Mouse (Mus musculus): ENCODE measurements at regions not wholly inside any gene's neighbourhood (a gene's known extent, or its start where the extent isn't known, plus 50 kb on each side); places are given as distances from the start of the nearest gene placed in this dataset.

DNA sequence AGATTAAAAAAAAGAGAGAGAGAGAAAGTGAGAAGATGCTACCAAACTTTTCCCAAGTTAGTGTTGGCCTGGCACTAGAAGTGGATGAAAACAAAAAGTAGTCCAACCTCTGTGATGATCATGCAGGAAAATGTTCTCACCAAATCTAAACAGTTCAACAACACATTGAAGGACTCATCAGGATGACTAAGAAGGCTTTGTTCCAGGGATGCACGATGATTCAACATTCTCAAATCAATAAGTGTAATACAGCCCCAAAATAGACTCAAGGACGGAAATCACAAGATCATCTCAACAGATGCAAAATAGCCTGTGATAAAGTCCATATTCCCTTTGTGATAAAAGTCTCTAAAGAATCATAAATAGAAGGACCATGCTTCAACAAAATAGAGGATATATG is 106.3 kb downstream of the Cysltr2 start:
- ATAC-seq (ENCODE audit: insufficient read depth): no peak
- no peak overlapping the region for H3K4me3 ChIP-seq (ENCODE audit: insufficient read depth in 1 of 2, low read depth in 2 of 2, low read length in 2 of 2)
- H3K9me3 ChIP-seq (ENCODE audit: control insufficient read depth, low read length): no peaks in the 10 kb centered on the region
- TF ChIP-seq EP300 (IDR thresholded peaks at IDR 0.05; ENCODE audit: low read depth) (no peak), CTCF (IDR thresholded peaks at IDR 0.05; ENCODE audit: low read depth) (no peak)
- H3K36me3 ChIP-seq (replicated peaks; ENCODE audit: control insufficient read depth, insufficient read depth, low read depth): no peaks in the 10 kb centered on the region
- no peaks in the 10 kb centered on the region for H3K27me3 ChIP-seq (ENCODE audit: control insufficient read depth, insufficient read depth, low read length)
- H3K4me1 ChIP-seq (replicated peaks; ENCODE audit: control insufficient read depth in 2 of 2, insufficient read depth in 2 of 2, low read length in 1 of 2): no peaks in the 10 kb centered on the region
- 60% methylated on average over 2 of the region's 2 CpGs for WGBS (ENCODE audit: insufficient replicate concordance)
- H3K9ac ChIP-seq (replicated peaks): no peak overlapping the region
- no peak for DNase-seq (ENCODE audit: low read depth in 3 of 3, low spot score in 3 of 3)
- no peak overlapping the region for H3K4me2 ChIP-seq (ENCODE audit: low read depth)
- H3K27ac ChIP-seq: no peak overlapping the region

DNA sequence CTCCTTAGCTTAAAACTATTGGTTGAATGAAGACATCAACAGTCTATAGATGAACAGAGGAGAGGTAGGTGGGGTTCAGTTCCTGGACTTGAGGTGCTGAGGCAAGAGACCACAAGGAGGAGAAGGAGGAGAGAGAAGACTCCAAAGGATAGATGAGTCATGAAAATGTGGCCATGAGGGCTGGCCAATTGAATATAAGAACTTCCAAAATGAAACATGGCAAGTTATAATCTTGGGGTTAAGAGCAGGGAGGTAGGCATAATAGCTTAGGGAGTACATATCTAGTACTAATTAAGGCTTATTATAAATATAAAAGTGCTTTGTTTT is 109.9 kb downstream of the Cysltr2 start:
- Histone ChIP-seq H3K36me3 (replicated peaks; ENCODE audit: control insufficient read depth, insufficient read depth, low read depth) (no peaks in the 10 kb centered on the region), H3K9me3 (ENCODE audit: control insufficient read depth, low read length) (no peaks in the 10 kb centered on the region), H3K9ac (replicated peaks) (no peak overlapping the region), H3K27ac (no peak overlapping the region), H3K4me2 (ENCODE audit: low read depth) (no peak overlapping the region), H3K27me3 (ENCODE audit: control insufficient read depth, insufficient read depth, low read length) (no peaks in the 10 kb centered on the region), H3K4me3 (ENCODE audit: insufficient read depth in 1 of 2, low read depth in 2 of 2, low read length in 2 of 2) (no peak overlapping the region), H3K4me1 (replicated peaks; ENCODE audit: control insufficient read depth in 2 of 2, insufficient read depth in 2 of 2, low read length in 1 of 2) (no peaks in the 10 kb centered on the region)
- DNase-seq (ENCODE audit: low read depth in 3 of 3, low spot score in 3 of 3) (no peak), ATAC-seq (ENCODE audit: insufficient read depth) (no peak)
- TF ChIP-seq CTCF (IDR thresholded peaks at IDR 0.05; ENCODE audit: low read depth) (no peak), EP300 (IDR thresholded peaks at IDR 0.05; ENCODE audit: low read depth) (no peak)

- Histone ChIP-seq H3K4me2 (ENCODE audit: low read depth) (no peak overlapping the region), H3K4me1 (replicated peaks; ENCODE audit: control insufficient read depth in 2 of 2, insufficient read depth in 2 of 2, low read length in 1 of 2) (no peaks in the 10 kb centered on the region), H3K9ac (replicated peaks) (no peak overlapping the region), H3K4me3 (ENCODE audit: insufficient read depth in 1 of 2, low read depth in 2 of 2, low read length in 2 of 2) (no peak overlapping the region), H3K36me3 (replicated peaks; ENCODE audit: control insufficient read depth, insufficient read depth, low read depth) (no peaks in the 10 kb centered on the region), H3K27ac (no peak overlapping the region), H3K9me3 (ENCODE audit: control insufficient read depth, low read length) (no peaks in the 10 kb centered on the region), H3K27me3 (ENCODE audit: control insufficient read depth, insufficient read depth, low read length) (no peaks in the 10 kb centered on the region)
- ATAC-seq (ENCODE audit: insufficient read depth) (no peak), DNase-seq (ENCODE audit: low read depth in 3 of 3, low spot score in 3 of 3) (no peak)
- TF ChIP-seq EP300 (IDR thresholded peaks at IDR 0.05; ENCODE audit: low read depth) (no peak), CTCF (IDR thresholded peaks at IDR 0.05; ENCODE audit: low read depth) (no peak)
These were observed 110.4 kb downstream of the Cysltr2 start for GRCm38 (mm10) chr14:72938382-72939066.

DNA sequence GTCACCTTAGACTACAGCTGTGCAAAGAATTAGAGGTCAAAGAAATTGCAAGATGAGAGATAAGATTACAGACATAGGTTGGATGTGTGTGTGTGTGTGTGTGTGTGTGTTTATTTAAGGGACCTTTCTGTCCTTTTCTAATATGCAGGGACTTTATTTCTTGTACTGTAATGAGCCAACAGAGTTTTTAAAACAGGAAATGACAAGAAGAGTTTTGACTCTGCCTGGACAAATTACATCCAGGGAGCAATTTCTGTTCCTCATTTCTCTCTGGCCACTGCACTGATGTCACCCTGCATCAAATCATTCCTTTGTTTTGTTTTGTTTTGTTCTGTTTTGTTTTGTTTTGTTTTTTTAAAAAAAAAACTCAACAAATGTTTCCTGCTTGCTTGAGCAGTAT is 115.3 kb downstream of the Cysltr2 start:
- no peaks in the 10 kb centered on the region for H3K27me3 ChIP-seq (ENCODE audit: control insufficient read depth, insufficient read depth, low read length)
- no peaks in the 10 kb centered on the region for H3K36me3 ChIP-seq (replicated peaks; ENCODE audit: control insufficient read depth, insufficient read depth, low read depth)
- H3K27ac ChIP-seq: no peak overlapping the region
- no peak for ATAC-seq (ENCODE audit: insufficient read depth)
- TF ChIP-seq EP300 (IDR thresholded peaks at IDR 0.05; ENCODE audit: low read depth) (no peak), CTCF (IDR thresholded peaks at IDR 0.05; ENCODE audit: low read depth) (no peak)
- no peak overlapping the region for H3K4me2 ChIP-seq (ENCODE audit: low read depth)
- H3K4me3 ChIP-seq (ENCODE audit: insufficient read depth in 1 of 2, low read depth in 2 of 2, low read length in 2 of 2): no peak overlapping the region
- H3K9ac ChIP-seq (replicated peaks): no peak overlapping the region
- no peaks in the 10 kb centered on the region for H3K9me3 ChIP-seq (ENCODE audit: control insufficient read depth, low read length)
- no peaks in the 10 kb centered on the region for H3K4me1 ChIP-seq (replicated peaks; ENCODE audit: control insufficient read depth in 2 of 2, insufficient read depth in 2 of 2, low read length in 1 of 2)
- DNase-seq (ENCODE audit: low read depth in 3 of 3, low spot score in 3 of 3): no peak

DNA sequence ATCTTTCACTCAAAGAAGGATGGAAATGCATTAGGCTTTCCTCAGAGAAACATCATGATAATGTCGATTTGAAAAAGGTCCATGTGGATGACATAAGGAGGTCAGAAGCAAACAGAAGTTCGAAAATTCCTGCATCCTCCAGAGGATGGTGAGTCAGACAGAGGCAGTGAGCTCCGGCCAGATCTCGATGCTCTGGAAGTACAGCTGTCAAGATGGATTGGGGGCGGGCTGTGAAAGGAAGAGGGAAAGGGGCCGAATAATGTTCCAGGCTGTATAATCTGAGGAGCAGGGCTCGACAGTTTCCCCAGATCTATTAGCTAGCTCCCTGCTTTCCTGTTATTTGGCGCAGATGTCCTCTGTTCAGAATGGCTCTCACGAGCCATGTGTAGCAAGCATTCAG is 116.6 kb downstream of the Cysltr2 start:
- H3K27ac ChIP-seq: no peak overlapping the region
- H3K4me2 ChIP-seq (ENCODE audit: low read depth): no peak overlapping the region
- no peak for DNase-seq (ENCODE audit: low read depth in 3 of 3, low spot score in 3 of 3)
- WGBS (ENCODE audit: insufficient replicate concordance): 55% methylated on average over 9 of the region's 9 CpGs
- H3K36me3 ChIP-seq (replicated peaks; ENCODE audit: control insufficient read depth, insufficient read depth, low read depth): no peaks in the 10 kb centered on the region
- no peaks in the 10 kb centered on the region for H3K9me3 ChIP-seq (ENCODE audit: control insufficient read depth, low read length)
- no peak overlapping the region for H3K4me3 ChIP-seq (ENCODE audit: insufficient read depth in 1 of 2, low read depth in 2 of 2, low read length in 2 of 2)
- no peak for ATAC-seq (ENCODE audit: insufficient read depth)
- no peaks in the 10 kb centered on the region for H3K27me3 ChIP-seq (ENCODE audit: control insufficient read depth, insufficient read depth, low read length)
- no peaks in the 10 kb centered on the region for H3K4me1 ChIP-seq (replicated peaks; ENCODE audit: control insufficient read depth in 2 of 2, insufficient read depth in 2 of 2, low read length in 1 of 2)
- no peak for TF ChIP-seq CTCF (IDR thresholded peaks at IDR 0.05; ENCODE audit: low read depth)
- no peak for TF ChIP-seq EP300 (IDR thresholded peaks at IDR 0.05; ENCODE audit: low read depth)
- H3K9ac ChIP-seq (replicated peaks): no peak overlapping the region

All from liver, embryonic 14.5 days (tissue).